Mouse (Mus musculus): ENCODE measurements around the gene Scn8a. TPM values are rescaled to one million over a fixed set of nuclear protein-coding genes. Genes with fewer than 3 reads are reported as not detected.

The Scn8a gene
- total RNA-seq, 2 experiments from 2014 or later: 208 to 232 TPM

DNA sequence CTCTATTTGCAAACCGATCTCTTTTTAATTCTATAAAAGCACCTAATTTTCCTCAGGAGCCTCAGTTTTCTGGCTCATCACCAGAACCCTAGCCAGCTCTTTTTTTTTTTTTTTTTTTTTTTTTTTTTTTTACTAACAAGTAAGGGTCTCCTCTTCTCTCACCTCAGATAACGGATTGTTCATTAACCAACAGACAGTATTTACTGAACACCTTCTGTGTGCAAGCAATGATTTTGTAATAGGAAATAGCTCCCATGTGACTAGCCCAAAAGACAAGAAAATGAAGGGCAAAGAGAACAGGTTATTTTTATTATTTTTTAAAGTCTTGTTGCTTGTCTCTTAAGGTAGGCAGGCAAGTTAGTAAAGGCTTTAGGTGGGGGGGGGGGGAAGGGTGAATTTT, 82.6 kb downstream of the Scn8a start:
- DNase-seq (ENCODE audit: low spot score in 2 of 2): no peak

DNA sequence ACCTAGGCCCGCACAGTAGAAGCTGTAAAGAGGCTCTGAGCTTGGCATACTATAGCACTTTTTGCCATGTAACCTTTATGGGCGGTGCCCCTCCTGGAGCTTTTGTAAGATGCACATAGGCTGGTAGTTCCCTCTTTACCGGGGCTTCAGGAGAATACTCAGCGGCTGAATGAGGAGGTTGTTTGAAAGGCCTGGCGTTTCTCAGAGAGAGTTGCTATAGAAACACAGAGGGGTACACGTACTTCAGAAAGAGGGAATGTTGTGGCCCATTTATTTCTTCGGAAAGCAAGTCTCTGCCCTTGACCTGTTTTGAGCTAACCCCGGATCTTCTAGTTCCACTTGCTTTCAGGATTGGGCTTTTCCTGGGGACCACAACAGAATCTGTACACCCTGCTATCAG, 83.2 kb downstream of the Scn8a start:
- no peak for DNase-seq (ENCODE audit: low spot score in 2 of 2)

DNA sequence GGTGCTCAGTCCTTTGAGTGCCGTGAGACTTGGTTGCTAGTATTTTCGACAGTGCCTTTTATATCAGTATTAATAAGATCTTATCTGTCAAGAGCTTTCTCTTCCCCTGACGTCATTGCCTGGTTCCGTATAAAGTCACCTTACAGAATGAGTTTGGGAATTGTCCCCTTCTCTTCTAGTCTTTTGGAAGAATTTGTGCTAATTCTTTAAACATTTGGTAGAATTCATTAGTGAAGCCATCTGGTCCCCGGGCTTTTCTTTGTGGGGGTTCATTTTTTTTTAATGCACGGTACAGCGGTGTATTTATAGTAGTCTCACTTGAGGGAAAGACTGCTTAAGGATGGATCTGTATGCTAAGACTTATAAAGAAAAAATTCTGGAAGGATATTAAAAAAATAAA, 84.3 kb downstream of the Scn8a start:
- peak in 1 of 2 experiments; percentile 44 for DNase-seq (ENCODE audit: low spot score in 2 of 2)

DNA sequence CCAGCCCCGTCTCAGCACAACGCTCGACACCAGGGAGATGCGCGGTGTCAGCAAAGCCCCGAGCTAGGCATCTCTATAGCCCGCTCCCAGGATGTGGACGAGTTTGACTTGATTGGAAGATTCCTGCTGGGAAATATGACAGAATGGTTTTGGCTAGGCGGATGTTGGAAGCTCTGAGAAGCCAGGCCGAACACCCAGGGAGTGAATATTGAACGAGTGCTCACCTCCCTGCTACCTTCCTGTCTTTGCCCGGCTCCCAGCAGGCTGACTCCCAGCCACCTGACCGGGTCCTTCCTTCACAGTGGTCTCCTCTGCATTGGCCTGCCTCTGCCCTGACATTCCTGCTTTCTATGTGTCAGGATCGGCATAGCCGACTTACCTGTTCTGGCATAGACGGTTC, 85.1 kb downstream of the Scn8a start:
- DNase-seq (ENCODE audit: low spot score in 2 of 2): no peak

DNA sequence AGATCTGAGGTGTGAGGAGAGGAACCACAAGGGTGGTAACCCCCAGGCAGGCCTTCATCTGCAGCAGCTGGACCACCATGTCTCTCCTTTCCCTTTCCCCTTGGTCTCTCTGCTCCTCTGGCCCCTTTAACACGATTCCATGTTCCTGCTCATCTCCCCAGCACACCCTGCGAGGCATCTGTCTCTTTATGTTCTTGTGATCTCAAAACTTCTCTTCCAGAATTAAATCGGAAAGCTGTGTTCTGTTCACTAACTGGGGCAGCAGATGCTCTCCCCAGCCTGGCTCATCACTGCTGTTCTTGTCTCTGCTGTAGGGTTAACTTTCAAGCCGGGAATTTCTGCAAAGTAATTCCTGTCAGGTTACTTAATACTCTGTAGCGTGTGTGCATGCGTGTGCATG, 91.3 kb downstream of the Scn8a start:
- DNase-seq (ENCODE audit: low spot score in 2 of 2): peak; percentile 43 to 69

DNA sequence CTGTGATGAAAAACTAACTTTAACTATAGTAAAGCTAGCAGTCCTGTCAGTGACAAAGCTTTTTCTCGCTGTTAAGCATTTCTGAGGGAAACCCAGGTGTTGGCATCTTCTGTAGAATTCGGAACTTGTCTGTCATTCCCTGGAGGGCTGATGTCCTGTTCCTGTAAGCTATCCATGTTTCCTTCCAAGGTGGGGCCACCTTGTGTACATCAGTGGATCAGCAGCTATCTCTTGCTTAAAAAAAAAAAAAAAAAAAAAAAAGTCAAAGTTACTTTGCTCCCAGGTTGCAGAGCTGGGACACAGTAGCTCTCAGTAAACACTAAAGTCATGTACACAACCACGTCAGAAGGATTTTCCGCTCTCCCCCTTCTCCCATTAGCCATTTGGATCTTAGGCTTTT, 91.9 kb downstream of the Scn8a start:
- DNase-seq (ENCODE audit: low spot score in 2 of 2): no peak

DNA sequence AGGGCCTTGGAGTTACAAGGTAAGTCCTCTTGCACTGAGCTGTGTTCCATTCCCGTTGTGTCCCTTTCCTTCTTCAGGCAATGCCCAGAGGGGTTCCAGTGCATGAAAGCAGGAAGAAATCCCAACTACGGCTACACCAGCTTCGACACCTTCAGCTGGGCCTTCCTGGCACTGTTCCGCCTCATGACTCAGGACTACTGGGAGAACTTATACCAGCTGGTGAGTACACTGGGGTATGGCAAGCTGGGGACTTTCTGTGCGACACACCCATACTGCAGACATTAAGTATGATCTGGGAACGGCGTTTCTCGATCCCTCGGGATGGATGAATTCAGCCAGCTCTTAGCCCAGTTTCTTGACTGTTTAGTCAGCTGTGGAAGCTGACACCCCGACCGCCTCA, 101.8 kb downstream of the Scn8a start:
- DNase-seq (ENCODE audit: low spot score in 2 of 2): no peak

DNA sequence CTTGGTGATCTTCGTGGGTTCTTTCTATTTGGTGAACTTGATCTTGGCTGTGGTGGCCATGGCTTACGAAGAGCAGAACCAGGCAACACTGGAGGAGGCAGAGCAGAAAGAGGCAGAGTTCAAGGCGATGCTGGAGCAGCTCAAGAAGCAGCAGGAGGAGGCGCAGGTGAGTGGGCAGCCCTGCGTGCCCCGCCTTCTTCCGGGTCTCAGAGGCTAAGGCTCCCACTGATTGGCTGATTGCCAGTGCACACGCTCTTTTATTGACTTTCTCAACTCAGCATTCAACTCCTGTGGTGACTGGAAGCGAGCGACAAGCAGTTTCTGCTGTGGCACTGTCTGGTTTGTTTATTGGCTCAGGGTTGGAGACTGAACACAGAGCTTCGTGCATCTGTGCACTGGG, 103.1 kb downstream of the Scn8a start:
- no peak for DNase-seq (ENCODE audit: low spot score in 2 of 2)

DNA sequence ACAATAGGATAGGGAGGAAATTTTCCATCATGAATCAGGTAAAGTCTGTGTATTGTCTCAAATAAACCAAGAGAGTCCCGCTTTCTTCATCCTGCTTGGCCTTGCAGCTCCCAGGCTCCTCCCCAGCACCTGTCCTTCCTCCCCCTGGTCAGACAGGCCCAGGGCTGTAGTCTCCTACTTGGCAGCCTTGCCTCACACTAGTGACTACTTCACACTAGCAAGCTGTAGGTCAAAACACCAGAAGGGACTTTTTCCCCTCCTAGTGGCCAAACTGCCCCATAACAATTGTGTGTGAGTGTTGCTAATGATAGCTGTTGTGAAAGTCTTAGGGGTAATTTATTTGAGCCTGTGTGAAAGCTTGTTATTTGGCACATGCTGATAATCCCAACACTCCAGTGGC, 105.0 kb downstream of the Scn8a start:
- no peak for DNase-seq (ENCODE audit: low spot score in 2 of 2)

DNA sequence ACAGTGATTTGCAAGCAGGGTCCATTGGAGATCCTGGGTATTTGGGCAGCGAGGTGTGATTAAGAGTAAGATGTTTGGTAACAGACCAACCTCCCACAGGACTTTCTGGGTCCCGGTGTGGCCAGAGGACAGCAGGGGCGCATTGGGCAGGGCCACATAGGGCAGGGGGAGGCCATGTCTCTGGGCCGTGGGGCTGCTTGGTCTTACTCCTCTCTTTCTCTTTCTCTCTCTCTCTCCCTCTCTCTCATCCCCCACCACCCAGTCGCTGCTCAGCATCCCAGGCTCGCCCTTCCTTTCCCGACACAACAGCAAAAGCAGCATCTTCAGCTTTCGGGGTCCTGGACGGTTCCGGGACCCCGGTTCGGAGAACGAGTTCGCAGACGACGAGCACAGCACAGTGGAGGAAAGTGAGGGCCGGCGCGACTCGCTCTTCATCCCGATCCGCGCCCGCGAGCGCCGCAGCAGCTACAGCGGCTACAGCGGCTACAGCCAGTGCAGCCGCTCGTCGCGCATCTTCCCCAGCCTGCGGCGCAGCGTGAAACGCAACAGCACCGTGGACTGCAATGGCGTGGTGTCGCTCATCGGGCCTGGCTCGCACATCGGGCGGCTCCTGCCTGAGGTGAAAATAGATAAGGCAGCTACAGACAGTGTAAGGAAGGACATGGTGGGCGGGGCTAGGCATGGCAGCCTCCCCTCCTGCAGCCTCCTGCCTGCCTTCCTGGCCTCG, 113.9 kb downstream of the Scn8a start:
- peak in 1 of 2 experiments; percentile 67 for DNase-seq (ENCODE audit: low spot score in 2 of 2)

DNA sequence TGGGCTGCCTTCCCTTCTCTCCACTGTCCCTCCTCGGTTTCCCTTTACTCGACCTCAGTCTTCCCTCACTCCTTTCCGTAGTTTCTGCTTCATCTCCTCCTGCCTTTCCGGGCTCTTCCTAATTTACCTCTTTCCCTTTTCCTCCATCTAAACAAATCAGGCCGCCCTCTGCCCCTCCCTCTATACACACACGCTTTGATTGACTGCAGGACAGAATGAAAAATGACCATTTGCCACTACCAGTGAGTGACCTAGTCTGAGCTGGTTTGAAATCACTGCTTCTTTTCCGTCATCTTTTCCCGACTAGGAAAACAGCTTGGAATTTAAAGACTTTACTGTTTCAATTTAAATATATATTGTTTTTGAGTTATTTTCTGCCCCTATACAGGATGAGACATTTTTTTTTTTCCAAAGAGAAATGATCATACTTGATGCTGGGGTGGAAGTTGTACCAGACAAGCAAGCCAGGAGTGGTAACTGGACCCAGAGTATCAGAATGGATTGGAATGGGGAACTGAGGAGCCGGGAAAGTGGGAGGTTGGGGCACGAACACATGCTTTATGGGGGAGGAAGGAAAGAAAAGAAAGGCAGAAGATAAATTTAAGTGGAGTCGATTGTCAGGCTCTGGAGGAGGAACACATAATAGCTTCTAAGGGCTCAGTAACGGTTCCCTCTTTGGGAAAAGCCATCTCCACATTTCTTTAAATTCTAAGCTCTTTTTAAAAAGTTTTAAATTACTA, 114.7 kb downstream of the Scn8a start:
- DNase-seq (ENCODE audit: low spot score in 2 of 2): no peak

DNA sequence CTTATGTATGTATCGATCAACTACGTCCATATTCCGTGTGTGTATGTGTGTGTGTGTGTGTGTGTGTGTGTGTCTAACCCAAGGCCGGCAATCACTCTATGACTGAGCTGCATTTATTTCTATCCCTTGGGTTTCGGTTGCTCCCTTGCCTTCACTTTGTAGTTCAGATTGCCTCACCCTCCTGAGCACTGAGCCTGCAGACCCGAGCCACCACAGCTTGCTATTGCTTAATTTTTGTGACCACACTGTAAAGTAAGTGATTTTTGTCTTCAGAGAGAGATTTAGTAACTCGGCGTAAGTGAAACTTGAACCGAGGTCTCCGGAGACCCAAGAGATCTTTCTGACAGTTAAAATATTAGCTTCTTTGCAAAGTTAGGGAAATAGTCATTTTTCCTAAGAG, 116.8 kb downstream of the Scn8a start:
- DNase-seq (ENCODE audit: low spot score in 2 of 2): no peak

DNA sequence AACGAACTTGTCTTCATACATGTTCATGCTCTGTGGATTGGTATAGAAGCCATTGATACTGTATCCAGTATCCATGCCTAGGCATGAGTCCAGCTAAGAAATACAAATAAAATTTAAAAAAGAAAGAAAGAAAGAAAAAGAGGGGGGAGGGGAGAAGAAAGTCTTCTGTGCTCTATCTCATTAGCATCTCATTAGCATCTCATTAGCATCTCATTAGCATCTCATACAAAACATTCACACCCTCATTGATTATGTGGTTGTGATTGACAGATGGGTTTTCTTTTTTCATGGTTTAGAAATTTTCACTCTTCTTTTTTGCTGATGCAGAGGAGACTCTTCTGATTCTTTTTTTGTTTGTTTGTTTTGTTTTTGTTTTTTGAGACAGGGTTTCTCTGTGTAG, 117.4 kb downstream of the Scn8a start:
- DNase-seq (ENCODE audit: low spot score in 2 of 2): no peak

DNA sequence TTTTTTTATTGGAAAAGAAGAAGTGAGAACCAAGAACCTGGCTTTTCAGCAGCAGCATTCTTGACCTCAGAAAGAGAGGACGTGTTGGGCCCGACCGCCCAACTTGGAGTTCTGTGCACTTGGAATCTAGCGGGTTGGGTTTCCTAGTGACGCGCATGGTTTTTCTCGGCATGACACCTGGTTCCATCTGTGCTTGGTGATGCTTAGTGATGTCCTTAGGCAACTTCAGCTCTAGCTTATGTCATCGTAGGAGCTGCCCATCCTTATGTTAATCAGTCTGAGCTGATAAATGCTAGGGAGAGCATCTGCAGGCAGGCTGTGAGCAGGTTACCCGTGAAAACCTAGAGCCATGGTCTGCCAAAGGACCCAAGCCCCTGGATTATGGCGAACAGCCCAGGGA, 120.6 kb downstream of the Scn8a start:
- peak in 1 of 2 experiments; percentile 55 for DNase-seq (ENCODE audit: low spot score in 2 of 2)

DNA sequence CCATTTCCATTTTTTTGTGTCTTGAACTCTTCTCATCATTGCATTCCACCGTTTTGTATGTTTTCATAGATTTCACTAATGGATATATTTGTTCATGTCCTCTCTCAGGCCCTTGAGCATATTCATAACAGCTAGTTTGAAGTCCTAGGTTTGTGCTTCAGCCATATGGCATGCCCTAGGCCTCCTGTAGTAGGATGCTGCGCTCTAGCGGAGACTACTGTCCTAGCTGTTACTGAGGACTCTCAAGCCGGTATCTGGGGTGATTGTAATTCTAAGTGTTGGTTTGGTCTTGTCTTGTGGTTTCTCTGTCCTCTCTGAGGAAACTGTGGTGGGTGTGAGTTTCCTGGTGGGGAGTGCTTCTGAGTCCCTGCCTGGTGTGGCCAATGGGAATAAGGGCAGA, 127.4 kb downstream of the Scn8a start:
- peak in 1 of 2 experiments; percentile 63 for DNase-seq (ENCODE audit: low spot score in 2 of 2)

DNA sequence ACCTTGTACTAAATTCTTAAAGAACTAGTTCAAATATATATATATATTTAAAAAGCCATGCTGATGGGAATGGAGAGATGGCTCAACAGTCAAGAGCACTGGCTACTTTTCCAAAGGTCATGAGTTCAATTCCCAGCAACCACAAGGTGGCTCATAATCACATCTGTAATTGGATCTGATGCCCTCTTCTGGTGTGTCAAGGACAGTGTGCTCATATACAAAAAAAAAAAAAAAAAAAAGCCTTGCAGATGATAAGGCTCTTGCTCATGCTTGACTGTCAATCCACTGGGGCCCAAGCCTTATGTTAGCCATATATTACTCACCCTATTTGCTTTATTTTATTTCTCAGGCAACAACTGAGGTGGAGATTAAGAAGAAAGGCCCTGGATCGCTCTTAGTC, 132.0 kb downstream of the Scn8a start:
- DNase-seq (ENCODE audit: low spot score in 2 of 2): no peak

DNA sequence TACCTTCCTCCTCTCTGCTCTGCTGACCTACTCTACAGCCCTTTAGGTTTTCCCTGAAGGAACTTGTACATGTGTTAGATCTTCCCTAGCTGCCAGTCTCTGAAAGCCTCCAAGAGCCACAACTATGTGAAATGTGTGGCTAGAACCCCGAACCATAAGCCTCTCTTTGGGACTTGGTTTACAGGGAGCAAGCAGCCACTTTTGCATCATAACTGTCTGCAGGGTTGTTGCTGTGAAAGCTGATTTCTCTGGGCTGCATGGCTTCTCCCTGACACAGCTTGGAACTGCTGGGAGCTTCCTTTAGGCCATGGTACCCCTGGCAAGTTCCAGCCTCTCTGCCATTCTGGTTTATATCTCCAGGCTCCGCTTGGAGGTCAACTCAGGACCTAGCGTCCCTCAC, 132.8 kb downstream of the Scn8a start:
- no peak for DNase-seq (ENCODE audit: low spot score in 2 of 2)

DNA sequence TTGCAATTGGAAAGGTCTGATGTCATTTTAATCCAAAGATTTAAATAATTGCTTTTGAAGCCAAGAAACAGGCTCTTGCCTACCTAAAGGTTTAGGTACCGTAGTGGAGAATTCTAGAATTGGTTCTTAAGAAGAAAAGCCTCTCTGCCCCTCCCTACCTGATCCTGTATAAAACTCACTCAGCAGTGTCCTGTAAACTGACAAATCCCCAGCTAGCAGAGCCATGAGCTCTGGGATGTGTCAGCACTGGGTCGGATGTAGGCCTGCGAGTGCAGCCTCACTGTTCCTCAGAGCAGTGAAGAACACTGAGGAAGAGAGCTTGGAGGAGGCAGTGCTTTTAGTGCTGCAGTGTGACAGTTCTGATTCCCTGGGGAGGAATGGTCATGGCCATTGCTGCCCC, 134.9 kb downstream of the Scn8a start:
- DNase-seq (ENCODE audit: low spot score in 2 of 2): no peak

DNA sequence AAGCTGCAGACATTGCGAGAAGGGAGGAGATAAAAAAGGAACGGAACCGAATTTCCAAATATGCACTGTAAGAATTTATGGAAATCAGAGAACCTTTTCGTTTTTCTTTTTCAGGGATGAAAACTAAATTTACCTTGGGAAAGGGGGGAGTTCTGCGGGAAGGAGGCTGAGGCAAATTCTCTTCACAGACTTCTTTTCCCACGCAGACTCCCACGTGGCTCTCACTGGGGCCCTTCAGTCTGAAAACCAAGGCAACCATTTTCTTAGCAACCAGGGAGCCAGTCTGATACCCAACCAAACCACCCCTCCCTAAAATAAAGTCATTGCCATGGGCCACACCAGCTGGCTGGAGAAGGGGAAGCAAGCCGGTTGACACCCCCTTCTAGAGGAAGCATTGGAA, 136.1 kb downstream of the Scn8a start:
- DNase-seq (ENCODE audit: low spot score in 2 of 2): no peak

DNA sequence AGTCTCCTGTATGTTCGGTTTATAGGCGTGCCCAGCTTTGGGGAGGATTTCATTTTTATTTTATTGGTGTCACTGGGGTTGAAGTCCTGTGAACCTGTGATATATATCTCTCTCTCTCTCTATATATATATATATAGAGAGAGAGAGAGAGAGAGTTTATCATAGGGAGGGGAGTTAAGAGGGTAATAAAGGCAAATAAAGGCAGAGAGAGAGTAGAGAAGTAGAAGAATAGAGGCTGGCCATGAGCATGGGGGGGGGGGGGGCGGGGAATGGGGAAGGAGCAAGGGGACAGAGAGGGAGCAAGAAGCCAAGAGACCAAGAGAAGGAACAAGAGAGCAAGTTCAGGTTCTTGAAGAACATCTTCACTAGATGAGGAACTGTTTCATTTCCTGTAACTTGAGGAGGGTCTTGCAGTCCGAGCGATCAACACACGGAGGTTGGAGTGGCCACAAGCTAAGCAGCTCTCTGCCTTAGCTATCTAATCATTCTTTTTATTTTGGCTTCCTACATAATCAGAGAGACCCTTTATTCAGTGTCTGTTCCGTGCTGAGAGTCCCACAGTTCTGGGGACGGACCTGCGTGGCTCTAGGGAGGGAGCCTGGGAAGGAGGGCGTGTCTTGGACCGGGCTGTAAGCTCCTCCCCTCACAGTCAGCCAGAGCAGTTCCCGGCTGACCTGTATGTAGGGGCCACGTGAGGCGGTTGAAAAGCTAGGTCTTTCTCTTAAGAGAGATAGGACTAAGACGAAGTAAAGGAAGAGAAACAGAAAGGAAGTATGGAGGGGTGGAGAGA, 136.8 kb downstream of the Scn8a start:
- DNase-seq (ENCODE audit: low spot score in 2 of 2): no peak

DNA sequence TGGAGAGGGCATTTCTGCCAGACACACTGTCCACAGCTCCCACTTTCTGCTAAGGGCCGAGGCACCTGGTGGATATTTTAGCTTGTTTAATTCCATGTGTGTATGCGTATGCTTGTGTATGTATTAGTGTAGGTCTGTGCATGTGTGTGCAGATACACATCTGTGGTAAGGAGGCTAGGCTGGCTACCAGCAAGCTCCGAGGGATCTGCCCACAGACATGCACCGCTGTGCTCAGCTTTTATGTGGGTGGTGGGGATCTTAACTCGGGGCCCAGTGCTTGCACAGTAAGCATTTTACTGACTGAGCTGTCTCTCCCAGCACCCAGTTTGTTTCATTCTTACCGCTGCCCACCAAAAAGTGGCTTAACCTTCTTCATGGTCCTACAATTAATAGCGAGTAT, 137.6 kb downstream of the Scn8a start:
- no peak for DNase-seq (ENCODE audit: low spot score in 2 of 2)

DNA sequence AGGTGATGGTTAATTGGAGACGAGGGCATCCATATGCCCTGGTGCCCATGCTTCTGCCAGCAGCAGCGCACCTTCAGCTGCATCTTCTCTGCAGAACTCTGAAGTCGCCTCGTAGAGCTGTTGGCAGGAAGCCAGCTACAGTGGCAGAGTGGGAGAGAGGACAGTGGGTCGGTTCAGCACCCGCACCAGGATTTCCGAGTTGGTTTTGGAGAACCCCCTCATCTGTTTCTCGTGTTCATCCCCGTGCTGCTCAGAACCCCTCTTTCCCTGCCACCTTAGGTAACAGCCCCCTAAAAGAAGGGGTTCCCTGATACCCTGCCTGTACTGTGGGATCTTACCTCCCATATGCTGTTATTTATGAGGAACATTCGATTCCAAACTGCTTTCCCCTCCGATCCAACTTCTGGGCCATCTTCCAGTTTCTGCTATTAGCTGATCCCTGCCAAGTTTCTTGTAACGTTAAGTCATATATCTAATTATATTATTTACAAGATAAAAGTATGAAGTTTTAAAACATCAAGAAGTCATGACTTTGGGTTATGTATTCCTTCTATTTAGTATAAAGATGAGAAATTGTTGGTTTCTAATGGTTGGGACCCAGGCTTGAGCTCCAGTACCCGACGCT, 138.8 kb downstream of the Scn8a start:
- peak; percentile 38 to 49 for DNase-seq (ENCODE audit: low spot score in 2 of 2)

Data from layer of hippocampus, postnatal 14 days (tissue).